Mouse (Mus musculus) adrenal gland, adult 8-10 months (tissue): ENCODE measurements around the gene Anxa5. TPM values are rescaled to one million over a fixed set of nuclear protein-coding genes. Genes with fewer than 3 reads are reported as not detected.

ENCODE experiments used
- DNase-seq: peaks from one replicate; pipeline ENCODE4 v3.0.0; 2022
- microRNA-seq, 2 experiments: library from miRNA; unstranded; fragments of <30 nt; microRNA quantifications; one replicate each; pipeline ENCODE4 v1.2.0; 2022
- total RNA-seq, 4 experiments: library from RNA; stranded (reverse); gene quantifications; 2 replicates each; pipeline ENCODE4 v1.2.4; 2022

Gene Anxa5
- total RNA-seq, 4 experiments from 2014 or later, result 433 to 500 (median 466) TPM

- no peak for DNase-seq
Observed at GRCm38 (mm10) chr3:36446506-36446905, 29.2 kb downstream of the Anxa5 start.

GRCm38 (mm10) chr3:36446041-36446440 lies 29.7 kb downstream of the Anxa5 start:
- DNase-seq, result no peak

DNA sequence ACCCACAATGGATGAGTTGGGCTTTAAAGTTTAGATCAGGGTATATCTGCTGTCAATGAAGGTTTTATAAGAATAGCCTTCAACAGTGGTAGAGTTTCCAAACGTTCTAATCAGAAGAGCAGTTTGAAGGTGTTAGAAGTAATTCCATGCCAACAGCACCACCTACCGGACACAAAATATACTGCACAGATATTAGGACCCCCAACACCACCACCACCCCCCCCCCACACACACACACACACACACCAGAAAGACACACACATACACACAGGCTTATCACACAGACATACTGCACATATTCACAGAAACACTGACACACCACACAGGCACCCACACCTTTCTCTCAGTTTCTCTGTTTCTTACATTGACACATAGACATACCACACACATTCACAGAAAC lies 33.3 kb downstream of the Anxa5 start:
- DNase-seq, result no peak

GRCm38 (mm10) chr3:36440280-36440679 lies 35.4 kb downstream of the Anxa5 start:
- no peak for DNase-seq

DNA sequence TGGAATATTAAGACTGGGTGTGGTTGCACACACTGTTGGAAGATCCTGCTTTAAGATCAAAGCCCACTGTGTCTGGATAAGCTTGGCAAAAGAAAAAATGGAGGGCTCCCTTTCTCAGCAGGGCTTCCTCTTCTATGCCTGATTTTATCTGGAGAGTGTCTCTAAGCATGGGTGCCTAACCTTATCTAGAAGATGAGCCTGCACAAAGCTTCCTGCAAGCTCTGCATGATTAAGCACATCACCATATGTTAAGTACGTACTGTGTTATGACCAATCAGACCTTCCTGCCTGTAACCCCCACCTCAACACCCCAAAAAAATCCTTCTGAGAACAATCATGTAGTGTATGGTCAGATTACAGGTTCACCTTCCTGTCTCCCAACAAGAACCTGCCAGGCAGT lies 45.3 kb downstream of the Anxa5 start:
- DNase-seq, result no peak

DNA sequence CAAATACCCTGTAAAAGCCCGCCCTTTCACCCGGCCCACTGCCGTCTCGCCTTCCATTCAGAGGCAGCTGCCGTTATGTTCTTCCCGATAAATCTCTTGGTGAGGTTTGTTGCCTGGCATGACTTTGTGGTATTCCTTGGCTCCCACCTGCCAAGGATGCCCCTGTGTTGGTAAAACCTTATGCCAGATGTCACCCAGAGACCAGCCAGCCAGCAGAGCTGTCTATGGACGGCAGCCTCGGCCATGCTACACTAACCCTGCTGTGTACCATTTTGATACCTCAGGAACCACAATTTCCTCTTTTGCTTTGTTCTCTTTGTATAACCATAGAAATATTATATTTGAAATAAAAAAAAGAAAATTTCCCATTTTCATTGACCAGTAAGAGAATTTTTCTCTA lies 48.3 kb downstream of the Anxa5 start:
- DNase-seq, result no peak

DNA sequence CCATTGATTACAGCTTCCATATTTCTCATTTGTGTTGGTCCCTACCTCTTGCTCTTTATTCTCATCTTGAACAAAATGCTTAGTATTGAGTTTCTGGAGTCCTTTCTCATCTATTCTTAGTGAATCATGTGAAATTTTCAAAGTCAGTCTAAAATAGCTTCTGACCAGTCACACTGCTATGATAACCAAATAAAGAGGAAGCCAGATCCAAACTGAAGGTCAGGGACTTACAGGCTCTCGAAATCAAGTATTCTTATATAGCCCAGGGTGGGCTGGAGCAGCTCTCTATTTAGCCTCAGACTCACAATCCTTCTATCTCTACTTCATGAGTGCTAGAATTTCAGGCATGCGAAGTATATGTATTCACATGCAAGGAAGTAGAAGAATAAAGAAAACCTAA lies 66.2 kb downstream of the Anxa5 start:
- DNase-seq, result no peak

- DNase-seq, result no peak
Observed at GRCm38 (mm10) chr3:36406967-36407366, 68.7 kb downstream of the Anxa5 start.

- DNase-seq, result peak; percentile 24
Observed at GRCm38 (mm10) chr3:36406340-36406739, 69.4 kb downstream of the Anxa5 start.

DNA sequence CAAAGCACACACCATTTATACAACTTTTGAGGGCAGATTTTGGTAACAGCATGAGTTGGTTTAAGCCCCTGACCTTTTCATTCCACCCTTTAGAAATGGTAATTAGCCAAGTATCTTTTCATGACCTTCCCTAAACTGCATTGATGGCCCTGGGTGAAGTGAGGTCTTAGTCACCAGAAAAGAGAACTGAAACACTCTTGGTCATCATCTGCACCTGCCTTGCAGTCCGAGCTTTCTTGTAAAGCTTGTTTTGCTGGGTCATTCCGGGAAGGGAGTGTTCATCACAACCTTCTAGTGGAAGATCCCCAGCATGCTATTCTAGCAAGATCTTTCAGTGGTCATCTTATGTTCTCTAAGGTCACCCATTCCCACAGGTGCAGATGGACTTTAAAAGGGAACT lies 73.8 kb downstream of the Anxa5 start:
- DNase-seq, result no peak

GRCm38 (mm10) chr3:36400657-36401056 lies 75.0 kb downstream of the Anxa5 start:
- no peak for DNase-seq

Small RNA genes within 50 kb of the gene (microRNA-seq; reads per million reads assigned to microRNA genes)
- 0 to 0.84 reads per million in 2 experiments for gene Mir7009

Other genes with a start within 250 kb of the Anxa5 start
- gene 1810062G17Rik, start within 50 bp of the Anxa5 start, total RNA-seq, result 1 to 10 TPM in 2 of 4 experiments, under 1 TPM in 2; 0.52 to 1.8 (median 0.86) TPM
- gene Gm11549, start 45.9 kb upstream of the Anxa5 start, total RNA-seq, result not detected
- 10 to 100 TPM; 33.0 to 36.6 (median 35.7) TPM for gene Exosc9, start 76.7 kb upstream of the Anxa5 start, total RNA-seq
- gene Ccna2, start 96.3 kb upstream of the Anxa5 start, total RNA-seq, result 1 to 10 TPM; 1.4 to 3.7 (median 2.1) TPM
- 10 to 100 TPM in 3 of 4 experiments, 1 to 10 TPM in 1; 8.1 to 14.5 (median 13.9) TPM for gene Bbs7, start 137.6 kb upstream of the Anxa5 start, total RNA-seq
- 1 to 10 TPM; 3.2 to 5.3 (median 3.6) TPM for gene Trpc3, start 214.3 kb upstream of the Anxa5 start, total RNA-seq